Mouse (Mus musculus) neural tube, embryonic 10.5 days (tissue): ENCODE results near the gene Ccdc88c.
A peak's percentile ranks its signal among the peaks of the same experiment; 100 is the strongest.
"Not testable (repeated sequence)": the region's sequence is repeated elsewhere in the genome, so short reads cannot be mapped to it uniquely, and the experiment has no call there.

Experiments used
- DNase-seq: peaks from one replicate; pipeline ENCODE4 v3.0.0-alpha.2; 2017; ENCODE audit warnings: low spot score; ENCODE audit errors: extremely low spot score

Ccdc88c gene

GRCm38 (mm10) chr12:101017971-101018371 lies 10.9 kb downstream of the Ccdc88c start:
- peak; percentile 39 for DNase-seq

- DNase-seq: no peak
Measured at GRCm38 (mm10) chr12:101016412-101016928, 12.4 kb downstream of the Ccdc88c start.

GRCm38 (mm10) chr12:101015926-101016325 lies 12.9 kb downstream of the Ccdc88c start:
- no peak for DNase-seq

- DNase-seq: no peak
Measured at GRCm38 (mm10) chr12:101015165-101015560, 13.7 kb downstream of the Ccdc88c start.

GRCm38 (mm10) chr12:101014549-101015164 lies 14.2 kb downstream of the Ccdc88c start:
- DNase-seq: no peak

GRCm38 (mm10) chr12:101013668-101014067 lies 15.2 kb downstream of the Ccdc88c start:
- not testable (repeated sequence) for DNase-seq

- DNase-seq: no peak
Measured at GRCm38 (mm10) chr12:101013078-101013665, 15.7 kb downstream of the Ccdc88c start.

- DNase-seq: peak; percentile 31
Measured at GRCm38 (mm10) chr12:101012197-101013077, 16.4 kb downstream of the Ccdc88c start.

- DNase-seq: no peak
Measured at GRCm38 (mm10) chr12:101011017-101011416, 17.8 kb downstream of the Ccdc88c start.

- no peak for DNase-seq
Measured at GRCm38 (mm10) chr12:101010148-101010920, 18.5 kb downstream of the Ccdc88c start.

GRCm38 (mm10) chr12:101009225-101009624 lies 19.6 kb downstream of the Ccdc88c start:
- no peak for DNase-seq

- no peak for DNase-seq
Measured at GRCm38 (mm10) chr12:101008648-101009047, 20.2 kb downstream of the Ccdc88c start.

GRCm38 (mm10) chr12:101007968-101008481 lies 20.8 kb downstream of the Ccdc88c start:
- DNase-seq: no peak

- DNase-seq: no peak
Measured at GRCm38 (mm10) chr12:101007427-101007826, 21.4 kb downstream of the Ccdc88c start.

GRCm38 (mm10) chr12:101005665-101006420 lies 23.0 kb downstream of the Ccdc88c start:
- DNase-seq: no peak

- DNase-seq: no peak
Measured at GRCm38 (mm10) chr12:101004982-101005381, 23.9 kb downstream of the Ccdc88c start.

- DNase-seq: no peak
Measured at GRCm38 (mm10) chr12:101002801-101003513, 25.9 kb downstream of the Ccdc88c start.

- no peak for DNase-seq
Measured at GRCm38 (mm10) chr12:100999061-100999954, 29.5 kb downstream of the Ccdc88c start.

- no peak for DNase-seq
Measured at GRCm38 (mm10) chr12:100998564-100998962, 30.3 kb downstream of the Ccdc88c start.
